Mouse (Mus musculus): Measurements from ENCODE around the gene Ccm2l. TPM values are rescaled to one million over a fixed set of nuclear protein-coding genes. Genes with fewer than 3 reads are reported as not detected.

The Ccm2l gene
- polyA plus RNA-seq, 1 experiment, result not detected

GRCm38 (mm10) chr2:153047828-153048465, 17.8 kb upstream of the Ccm2l start:
- no peak for TF ChIP-seq GATA1 (IDR thresholded peaks at IDR 0.05; ENCODE audit: low read length)

- TF ChIP-seq GATA1 (IDR thresholded peaks at IDR 0.05; ENCODE audit: low read length), result no peak
Observed at GRCm38 (mm10) chr2:153049288-153049996, 16.3 kb upstream of the Ccm2l start.

GRCm38 (mm10) chr2:153049997-153050358, 15.8 kb upstream of the Ccm2l start:
- TF ChIP-seq GATA1 (IDR thresholded peaks at IDR 0.05; ENCODE audit: low read length), result no peak

GRCm38 (mm10) chr2:153051095-153051494, 14.7 kb upstream of the Ccm2l start:
- TF ChIP-seq GATA1 (IDR thresholded peaks at IDR 0.05; ENCODE audit: low read length), result no peak

GRCm38 (mm10) chr2:153051537-153051936, 14.2 kb upstream of the Ccm2l start:
- TF ChIP-seq GATA1 (IDR thresholded peaks at IDR 0.05; ENCODE audit: low read length), result no peak

GRCm38 (mm10) chr2:153052700-153053351, 12.9 kb upstream of the Ccm2l start:
- TF ChIP-seq GATA1 (IDR thresholded peaks at IDR 0.05; ENCODE audit: low read length), result no peak

- TF ChIP-seq GATA1 (IDR thresholded peaks at IDR 0.05; ENCODE audit: low read length), result no peak
Observed at GRCm38 (mm10) chr2:153053896-153054295, 11.9 kb upstream of the Ccm2l start.

- no peak for TF ChIP-seq GATA1 (IDR thresholded peaks at IDR 0.05; ENCODE audit: low read length)
Observed at GRCm38 (mm10) chr2:153055270-153055920, 10.4 kb upstream of the Ccm2l start.

- no peak for TF ChIP-seq GATA1 (IDR thresholded peaks at IDR 0.05; ENCODE audit: low read length)
Observed at GRCm38 (mm10) chr2:153058365-153058764, 7.4 kb upstream of the Ccm2l start.

- no peak for TF ChIP-seq GATA1 (IDR thresholded peaks at IDR 0.05; ENCODE audit: low read length)
Observed at GRCm38 (mm10) chr2:153060216-153060615, 5.5 kb upstream of the Ccm2l start.

GRCm38 (mm10) chr2:153063394-153063793, 2.4 kb upstream of the Ccm2l start:
- no peak for TF ChIP-seq GATA1 (IDR thresholded peaks at IDR 0.05; ENCODE audit: low read length)

GRCm38 (mm10) chr2:153064190-153064970, 1.4 kb upstream of the Ccm2l start:
- TF ChIP-seq GATA1 (IDR thresholded peaks at IDR 0.05; ENCODE audit: low read length), result no peak

GRCm38 (mm10) chr2:153066991-153067390, 1.2 kb downstream of the Ccm2l start:
- TF ChIP-seq GATA1 (IDR thresholded peaks at IDR 0.05; ENCODE audit: low read length), result no peak

GRCm38 (mm10) chr2:153070762-153071490, 5.2 kb downstream of the Ccm2l start:
- TF ChIP-seq GATA1 (IDR thresholded peaks at IDR 0.05; ENCODE audit: low read length), result no peak
